Mouse (Mus musculus) left cerebral cortex, postnatal 14 days (tissue): ENCODE data around the gene Tmtc2. TPM values are rescaled to one million over a fixed set of nuclear protein-coding genes. Genes with fewer than 3 reads are reported as not detected.
A peak's percentile ranks its signal among the peaks of the same experiment; 100 is the strongest.

Experiments used
- DNase-seq, 2 experiments: peaks; one replicate each; pipeline ENCODE4 v3.0.0; 2021 to 2022; ENCODE audit warnings: low spot score in 2 of 2, mixed read lengths in 1 of 2
- intact Hi-C: fragments of 180-260 bp; cut with DNase I; formaldehyde crosslinking; loops from one replicate; pipeline ENCODE4 v1.15.1; 2025
- total RNA-seq, 2 experiments: library from RNA; stranded (reverse); gene quantifications; 2 replicates each; pipeline ENCODE4 v1.2.3; 2021

The Tmtc2 gene
- total RNA-seq, 2 experiments from 2014 or later, result 9.4 to 10.8 TPM

- no peak for DNase-seq
- intact Hi-C loops, result no loop called here
These were observed 129.9 kb downstream of the Tmtc2 start for GRCm38 (mm10) chr10:105444309-105444708.

- intact Hi-C loops, result no loop called here
- no peak for DNase-seq
These were observed 139.4 kb downstream of the Tmtc2 start for GRCm38 (mm10) chr10:105434879-105435278.

- intact Hi-C loops, result no loop called here
- DNase-seq, result no peak
These were observed 143.4 kb downstream of the Tmtc2 start for GRCm38 (mm10) chr10:105430885-105431284.

- DNase-seq, result no peak
- intact Hi-C loops, result no loop called here
These were observed 144.0 kb downstream of the Tmtc2 start for GRCm38 (mm10) chr10:105430232-105430631.

- no peak for DNase-seq
- intact Hi-C loops, result no loop called here
These were observed 146.2 kb downstream of the Tmtc2 start for GRCm38 (mm10) chr10:105428080-105428479.

- intact Hi-C loops, result no loop called here
- peak; percentile 9 to 23 for DNase-seq
These were observed 146.6 kb downstream of the Tmtc2 start for GRCm38 (mm10) chr10:105427625-105428024.

GRCm38 (mm10) chr10:105425052-105425451, 149.2 kb downstream of the Tmtc2 start:
- intact Hi-C loops, result no loop called here
- no peak for DNase-seq

GRCm38 (mm10) chr10:105423187-105423586, 151.1 kb downstream of the Tmtc2 start:
- intact Hi-C loops, result no loop called here
- no peak for DNase-seq

GRCm38 (mm10) chr10:105417845-105418383, 156.3 kb downstream of the Tmtc2 start:
- DNase-seq, result no peak
- intact Hi-C loops, result no loop called here

- no peak for DNase-seq
- intact Hi-C loops, result no loop called here
These were observed 157.7 kb downstream of the Tmtc2 start for GRCm38 (mm10) chr10:105416601-105417000.

- intact Hi-C loops, result no loop called here
- no peak for DNase-seq
These were observed 168.3 kb downstream of the Tmtc2 start for GRCm38 (mm10) chr10:105405856-105406527.

- intact Hi-C loops, result no loop called here
- no peak for DNase-seq
These were observed 170.3 kb downstream of the Tmtc2 start for GRCm38 (mm10) chr10:105403931-105404330.

- intact Hi-C loops, result no loop called here
- no peak for DNase-seq
These were observed 171.8 kb downstream of the Tmtc2 start for GRCm38 (mm10) chr10:105402481-105402779.

GRCm38 (mm10) chr10:105401754-105402480, 172.3 kb downstream of the Tmtc2 start:
- intact Hi-C loops, result no loop called here
- no peak for DNase-seq

GRCm38 (mm10) chr10:105399316-105399715, 174.9 kb downstream of the Tmtc2 start:
- intact Hi-C loops, result no loop called here
- no peak for DNase-seq

- DNase-seq, result no peak
- intact Hi-C loops, result no loop called here
These were observed 190.2 kb downstream of the Tmtc2 start for GRCm38 (mm10) chr10:105384065-105384464.

- DNase-seq, result no peak
- intact Hi-C loops, result no loop called here
These were observed 192.5 kb downstream of the Tmtc2 start for GRCm38 (mm10) chr10:105381705-105382104.

GRCm38 (mm10) chr10:105381202-105381601, 193.0 kb downstream of the Tmtc2 start:
- DNase-seq, result no peak
- intact Hi-C loops, result no loop called here

- intact Hi-C loops, result no loop called here
These were observed 193.7 kb downstream of the Tmtc2 start for GRCm38 (mm10) chr10:105380584-105380983.

GRCm38 (mm10) chr10:105377711-105378110, 196.5 kb downstream of the Tmtc2 start:
- no peak for DNase-seq
- intact Hi-C loops, result no loop called here

More at GRCm38 (mm10) chr10:105380584-105380983, 193.7 kb downstream of the Tmtc2 start:
- no peak for DNase-seq

- intact Hi-C loops, result no loop called here
- DNase-seq, result no peak
These were observed 201.0 kb downstream of the Tmtc2 start for GRCm38 (mm10) chr10:105373265-105373664.
